In genomic region chr9:37545166-37545610, GRCm38 (mm10) we compare ENCODE assay signal across 8 mouse cellular contexts. TPM values are rescaled to one million over a fixed set of nuclear protein-coding genes. Genes with fewer than 3 reads are reported as not detected.
DNase-seq lines count a peak whose midpoint lies in the region; ATAC-seq and TF ChIP-seq lines count a peak whose summit lies in the region.

No protein-coding gene starts in this region.

- ATAC-seq in hindbrain, embryonic 13.5 days (ENCODE audit: low FRiP score): peak; percentile 63
- ATAC-seq in midbrain, embryonic 15.5 days (replicated peaks): peak; percentile 65

- TF ChIP-seq CTCF in left cerebral cortex, adult 2 months (IDR thresholded peaks at IDR 0.05): no peak

- peak overlapping the region; percentile 38; the same call in 1 of the 2 replicates for H3K4me3 ChIP-seq in left cerebral cortex, adult 2 months
- H3K4me3 ChIP-seq in hindbrain, embryonic 13.5 days: peak overlapping the region; percentile 32
- peak overlapping the region; percentile 30 for H3K4me3 ChIP-seq in midbrain, embryonic 15.5 days

- H3K27ac ChIP-seq in left cerebral cortex, adult 2 months: peak overlapping the region; percentile 71
- H3K27ac ChIP-seq in hindbrain, embryonic 13.5 days: no peak overlapping the region
- H3K27ac ChIP-seq in midbrain, embryonic 15.5 days: no peak overlapping the region

- H3K4me2 ChIP-seq in hindbrain, embryonic 13.5 days: peak overlapping the region; percentile 57
- peak overlapping the region; percentile 60 for H3K4me2 ChIP-seq in midbrain, embryonic 15.5 days

- H3K36me3 ChIP-seq in hindbrain, embryonic 13.5 days: no peaks in the 10 kb centered on the region
- no peaks in the 10 kb centered on the region for H3K36me3 ChIP-seq in midbrain, embryonic 15.5 days (replicated peaks)

- DNase-seq in left cerebral cortex, adult 2 months (ENCODE audit: extremely low spot score in 1 of 2, low spot score in 2 of 2): peak in 1 of 2 experiments; percentile 37
- no peak for DNase-seq in left cerebral cortex, adult 11 months (ENCODE audit: low spot score)
- DNase-seq in embryo, embryonic 9.5 days (ENCODE audit: extremely low spot score): peak; percentile 24
- DNase-seq in adrenal gland, adult 18-20 months (ENCODE audit: low spot score in 2 of 2): no peak
- no peak for DNase-seq in Muller cell, postnatal 12 days (ENCODE audit: inconsistent ontology term)
- no peak for DNase-seq in left cerebral cortex, postnatal 4 days

- 9% methylated on average over 17 of the region's 17 CpGs for WGBS in hindbrain, embryonic 13.5 days
- WGBS in midbrain, embryonic 15.5 days: 8% methylated on average over 17 of the region's 17 CpGs

- H3K9me3 ChIP-seq in hindbrain, embryonic 13.5 days: no peaks in the 10 kb centered on the region
- no peaks in the 10 kb centered on the region for H3K9me3 ChIP-seq in midbrain, embryonic 15.5 days

- peak overlapping the region; percentile 56; the same call in 1 of the 2 replicates for H3K9ac ChIP-seq in hindbrain, embryonic 13.5 days
- no peak overlapping the region for H3K9ac ChIP-seq in midbrain, embryonic 15.5 days

- H3K27me3 ChIP-seq in hindbrain, embryonic 13.5 days: peaks cover 90% of the 10 kb centered on the region
- H3K27me3 ChIP-seq in midbrain, embryonic 15.5 days (replicated peaks): peaks cover 39% of the 10 kb centered on the region

- intact Hi-C loops in left cerebral cortex, adult 2 months (cut with DNase I): loop anchor here (2.0 to 5.0 kb wide), 2 partner anchors 114 to 387 kb away; no protein-coding TSS in a partner anchor
- intact Hi-C loops in left cerebral cortex, postnatal 4 days (cut with DNase I): loop anchor here (5.0 kb wide), 1 partner anchor 113 kb away; the partner anchor contains the start of gene Robo3

- peaks cover 19% of the 10 kb centered on the region for H3K4me1 ChIP-seq in hindbrain, embryonic 13.5 days (replicated peaks)
- peaks cover 19% of the 10 kb centered on the region for H3K4me1 ChIP-seq in midbrain, embryonic 15.5 days

RNA-seq across cellular contexts. Expression of gene Vsig2, which starts 6.1 kb away (rescaled TPM):
- total RNA-seq in left cerebral cortex, adult 2 months (2021): 1 to 10 TPM; 4.1 to 4.5 TPM
- polyA plus RNA-seq in hindbrain, embryonic 13.5 days (2015; fragmentation: Nextera tagmentation; extraction: Ambion mirVana): 0.82 and 1.6 TPM in 2 replicates
- 0.46 and 0.59 TPM in 2 replicates for polyA plus RNA-seq in midbrain, embryonic 15.5 days (2015; fragmentation: Nextera tagmentation; extraction: Ambion mirVana)
- 1 to 10 TPM; 2.1 to 2.8 TPM for total RNA-seq in adrenal gland, adult 18-20 months (2021)
- 1 to 10 TPM; 3.4 TPM for total RNA-seq in left cerebral cortex, postnatal 4 days (2021)

RNA-seq across cellular contexts. Expression of gene Nrgn, which starts 7.5 kb away (rescaled TPM):
- total RNA-seq in left cerebral cortex, adult 2 months (2021): 1,000 to 10,000 TPM; 1,927 to 1,950 TPM
- 9.2 and 14.9 TPM in 2 replicates for polyA plus RNA-seq in hindbrain, embryonic 13.5 days (2015; fragmentation: Nextera tagmentation; extraction: Ambion mirVana)
- polyA plus RNA-seq in midbrain, embryonic 15.5 days (2015; fragmentation: Nextera tagmentation; extraction: Ambion mirVana): 5.8 and 6.7 TPM in 2 replicates
- 1 to 10 TPM; 1.7 to 3.5 TPM for total RNA-seq in adrenal gland, adult 18-20 months (2021)
- 100 to 1,000 TPM; 616 to 622 TPM for total RNA-seq in left cerebral cortex, postnatal 4 days (2021)

RNA-seq across cellular contexts. Expression of gene Siae, which starts 10.3 kb away (rescaled TPM):
- 10 to 100 TPM; 17.1 to 18.8 TPM for total RNA-seq in left cerebral cortex, adult 2 months (2021)
- 10.9 and 11.6 TPM in 2 replicates for polyA plus RNA-seq in hindbrain, embryonic 13.5 days (2015; fragmentation: Nextera tagmentation; extraction: Ambion mirVana)
- 11.5 and 12.0 TPM in 2 replicates for polyA plus RNA-seq in midbrain, embryonic 15.5 days (2015; fragmentation: Nextera tagmentation; extraction: Ambion mirVana)
- 10 to 100 TPM; 16.2 to 17.7 TPM for total RNA-seq in adrenal gland, adult 18-20 months (2021)
- 10 to 100 TPM; 10.5 to 11.1 TPM for total RNA-seq in left cerebral cortex, postnatal 4 days (2021)

RNA-seq across cellular contexts. Expression of gene Esam, which starts 17.3 kb away (rescaled TPM):
- total RNA-seq in left cerebral cortex, adult 2 months (2021): 10 to 100 TPM; 19.6 to 22.5 TPM
- 41.1 and 43.4 TPM in 2 replicates for polyA plus RNA-seq in hindbrain, embryonic 13.5 days (2015; fragmentation: Nextera tagmentation; extraction: Ambion mirVana)
- polyA plus RNA-seq in midbrain, embryonic 15.5 days (2015; fragmentation: Nextera tagmentation; extraction: Ambion mirVana): 47.0 and 49.1 TPM in 2 replicates
- 10 to 100 TPM; 34.6 to 38.3 TPM for total RNA-seq in adrenal gland, adult 18-20 months (2021)
- total RNA-seq in left cerebral cortex, postnatal 4 days (2021): 10 to 100 TPM; 30.8 to 30.9 TPM

RNA-seq across cellular contexts. Expression of gene Msantd2, which starts 56.1 kb away (rescaled TPM):
- 10 to 100 TPM; 21.4 to 26.7 TPM for total RNA-seq in left cerebral cortex, adult 2 months (2021)
- polyA plus RNA-seq in hindbrain, embryonic 13.5 days (2015; fragmentation: Nextera tagmentation; extraction: Ambion mirVana): 35.4 and 39.2 TPM in 2 replicates
- polyA plus RNA-seq in midbrain, embryonic 15.5 days (2015; fragmentation: Nextera tagmentation; extraction: Ambion mirVana): 31.9 and 33.8 TPM in 2 replicates
- 10 to 100 TPM; 21.1 to 24.0 TPM for total RNA-seq in adrenal gland, adult 18-20 months (2021)
- total RNA-seq in left cerebral cortex, postnatal 4 days (2021): 10 to 100 TPM; 45.4 to 56.0 TPM

Comparison
In these comparisons a context has a peak if more than half of its experiments do, and no peak if none do; other contexts are left out.
1. RNA of gene Nrgn, which starts 7.5 kb away (total RNA-seq): 1,927 to 1,950 TPM in left cerebral cortex, adult 2 months and 616 to 622 TPM in left cerebral cortex, postnatal 4 days; 1.7 to 3.5 TPM in adrenal gland, adult 18-20 months; every median in the first group is over 100 times any median in the second.
2. Peak in every context shown above with its lines, with median percentiles within 50 percentile points of each other: H3K4me3 ChIP-seq.